Mouse (Mus musculus): Measurements from ENCODE around the gene Zfp423. TPM values are rescaled to one million over a fixed set of nuclear protein-coding genes. Genes with fewer than 3 reads are reported as not detected.

Gene Zfp423
- polyA plus RNA-seq, 1 experiment from 2014 or later, result 39.2 TPM

DNA sequence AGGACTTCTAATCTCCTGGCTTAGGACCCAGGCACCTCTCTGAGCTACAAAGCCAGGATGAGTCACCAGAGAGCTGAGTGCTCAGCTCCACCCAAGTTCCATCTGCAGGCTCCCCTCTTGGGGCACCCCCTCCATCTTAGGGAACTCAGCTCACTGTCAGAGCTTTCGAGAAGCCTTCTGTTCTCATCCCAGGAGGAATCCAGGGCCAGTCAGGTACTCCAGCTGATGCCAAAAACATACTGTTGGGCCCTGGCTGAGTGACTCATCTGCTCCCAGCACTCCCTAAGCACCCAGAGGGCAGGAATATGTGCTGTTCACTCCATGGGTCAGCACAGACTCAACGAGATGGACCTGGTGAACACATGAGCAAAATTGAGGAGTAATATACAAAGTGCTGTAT, 184.4 kb downstream of the Zfp423 start:
- H3K9ac ChIP-seq (ENCODE audit: low read length), result no peak overlapping the region
- no peaks in the 10 kb centered on the region for H3K27me3 ChIP-seq (ENCODE audit: control insufficient read depth, insufficient read depth, low read length)
- H3K27ac ChIP-seq (replicated peaks; ENCODE audit: low read depth, low read length), result no peak overlapping the region
- H3K4me2 ChIP-seq (ENCODE audit: low read depth, severe bottlenecking), result no peak overlapping the region
- no peak overlapping the region for H3K4me3 ChIP-seq (ENCODE audit: low read depth, low read length)
- DNase-seq (ENCODE audit: low spot score) (no peak), ATAC-seq (ENCODE audit: insufficient number of reproducible peaks, low FRiP score, low TSS enrichment, low read depth) (no peak)
- H3K4me1 ChIP-seq (ENCODE audit: control insufficient read depth, insufficient read depth, low read length), result peaks cover 5% of the 10 kb centered on the region
- H3K9me3 ChIP-seq (ENCODE audit: control insufficient read depth, low read length), result no peaks in the 10 kb centered on the region
- WGBS, result 87% methylated on average over 2 of the region's 2 CpGs
- H3K36me3 ChIP-seq (ENCODE audit: control insufficient read depth, insufficient read depth, low read length), result peaks cover 4% of the 10 kb centered on the region; the same call in 1 of the 2 replicates

- H3K36me3 ChIP-seq (ENCODE audit: control insufficient read depth, insufficient read depth, low read length), result no peaks in the 10 kb centered on the region; the same call in 1 of the 2 replicates
- 85% methylated on average over 14 of the region's 14 CpGs for WGBS
- H3K9ac ChIP-seq (ENCODE audit: low read length), result no peak overlapping the region
- H3K4me2 ChIP-seq (ENCODE audit: low read depth, severe bottlenecking), result no peak overlapping the region
- H3K27me3 ChIP-seq (ENCODE audit: control insufficient read depth, insufficient read depth, low read length), result no peaks in the 10 kb centered on the region
- H3K9me3 ChIP-seq (ENCODE audit: control insufficient read depth, low read length), result no peaks in the 10 kb centered on the region
- no peak overlapping the region for H3K4me3 ChIP-seq (ENCODE audit: low read depth, low read length)
- ATAC-seq (ENCODE audit: insufficient number of reproducible peaks, low FRiP score, low TSS enrichment, low read depth) (no peak), DNase-seq (ENCODE audit: low spot score) (no peak)
- peaks cover 5% of the 10 kb centered on the region for H3K4me1 ChIP-seq (ENCODE audit: control insufficient read depth, insufficient read depth, low read length)
- no peak overlapping the region for H3K27ac ChIP-seq (replicated peaks; ENCODE audit: low read depth, low read length)
Measured at GRCm38 (mm10) chr8:87772894-87773502, 186.4 kb downstream of the Zfp423 start.

DNA sequence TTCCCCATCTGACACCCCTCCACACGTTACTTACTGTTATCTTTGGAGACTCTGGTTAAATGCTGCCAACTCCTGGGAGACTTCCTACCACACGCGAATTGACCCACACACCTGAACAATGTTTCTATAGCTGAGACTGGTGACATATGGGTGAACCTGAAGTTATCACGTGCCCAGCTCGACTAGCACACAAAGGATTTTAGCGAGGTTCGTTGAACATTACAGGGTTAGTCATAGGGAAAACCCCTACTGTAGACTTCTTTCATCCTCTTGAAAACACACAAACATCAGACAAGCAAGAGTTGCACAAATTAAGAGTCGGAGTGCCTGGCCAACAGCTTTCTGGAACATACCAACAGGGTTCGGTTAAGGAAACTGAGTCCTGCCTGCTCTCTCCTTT, 191.5 kb downstream of the Zfp423 start:
- Histone ChIP-seq H3K9ac (ENCODE audit: low read length) (no peak overlapping the region), H3K4me1 (ENCODE audit: control insufficient read depth, insufficient read depth, low read length) (no peaks in the 10 kb centered on the region), H3K27ac (replicated peaks; ENCODE audit: low read depth, low read length) (no peak overlapping the region), H3K36me3 (ENCODE audit: control insufficient read depth, insufficient read depth, low read length) (no peaks in the 10 kb centered on the region; the same call in 1 of the 2 replicates), H3K4me3 (ENCODE audit: low read depth, low read length) (no peak overlapping the region), H3K4me2 (ENCODE audit: low read depth, severe bottlenecking) (no peak overlapping the region), H3K27me3 (ENCODE audit: control insufficient read depth, insufficient read depth, low read length) (no peaks in the 10 kb centered on the region), H3K9me3 (ENCODE audit: control insufficient read depth, low read length) (no peaks in the 10 kb centered on the region)
- ATAC-seq (ENCODE audit: insufficient number of reproducible peaks, low FRiP score, low TSS enrichment, low read depth), result no peak
- no peak for DNase-seq (ENCODE audit: low spot score)
- 92% methylated on average over 9 of the region's 9 CpGs for WGBS

GRCm38 (mm10) chr8:87765276-87765675, 194.1 kb downstream of the Zfp423 start:
- Histone ChIP-seq H3K4me3 (ENCODE audit: low read depth, low read length) (no peak overlapping the region), H3K36me3 (ENCODE audit: control insufficient read depth, insufficient read depth, low read length) (no peaks in the 10 kb centered on the region), H3K4me1 (ENCODE audit: control insufficient read depth, insufficient read depth, low read length) (no peaks in the 10 kb centered on the region), H3K27me3 (ENCODE audit: control insufficient read depth, insufficient read depth, low read length) (no peaks in the 10 kb centered on the region), H3K9ac (ENCODE audit: low read length) (no peak overlapping the region), H3K4me2 (ENCODE audit: low read depth, severe bottlenecking) (no peak overlapping the region), H3K27ac (replicated peaks; ENCODE audit: low read depth, low read length) (no peak overlapping the region), H3K9me3 (ENCODE audit: control insufficient read depth, low read length) (no peaks in the 10 kb centered on the region)
- ATAC-seq (ENCODE audit: insufficient number of reproducible peaks, low FRiP score, low TSS enrichment, low read depth), result no peak
- WGBS, result 85% methylated on average over 3 of the region's 3 CpGs
- no peak for DNase-seq (ENCODE audit: low spot score)

- H3K4me1 ChIP-seq (ENCODE audit: control insufficient read depth, insufficient read depth, low read length), result peaks cover 5% of the 10 kb centered on the region; the same call in 1 of the 2 replicates
- H3K9me3 ChIP-seq (ENCODE audit: control insufficient read depth, low read length), result no peaks in the 10 kb centered on the region
- no peaks in the 10 kb centered on the region for H3K27me3 ChIP-seq (ENCODE audit: control insufficient read depth, insufficient read depth, low read length)
- DNase-seq (ENCODE audit: low spot score) (no peak), ATAC-seq (ENCODE audit: insufficient number of reproducible peaks, low FRiP score, low TSS enrichment, low read depth) (no peak)
- no peak overlapping the region for H3K4me3 ChIP-seq (ENCODE audit: low read depth, low read length)
- H3K9ac ChIP-seq (ENCODE audit: low read length), result no peak overlapping the region
- WGBS, result 34% methylated on average over 8 of the region's 8 CpGs
- no peaks in the 10 kb centered on the region for H3K36me3 ChIP-seq (ENCODE audit: control insufficient read depth, insufficient read depth, low read length)
- no peak overlapping the region for H3K4me2 ChIP-seq (ENCODE audit: low read depth, severe bottlenecking)
- H3K27ac ChIP-seq (replicated peaks; ENCODE audit: low read depth, low read length), result no peak overlapping the region
Measured at GRCm38 (mm10) chr8:87758750-87759149, 200.6 kb downstream of the Zfp423 start.

DNA sequence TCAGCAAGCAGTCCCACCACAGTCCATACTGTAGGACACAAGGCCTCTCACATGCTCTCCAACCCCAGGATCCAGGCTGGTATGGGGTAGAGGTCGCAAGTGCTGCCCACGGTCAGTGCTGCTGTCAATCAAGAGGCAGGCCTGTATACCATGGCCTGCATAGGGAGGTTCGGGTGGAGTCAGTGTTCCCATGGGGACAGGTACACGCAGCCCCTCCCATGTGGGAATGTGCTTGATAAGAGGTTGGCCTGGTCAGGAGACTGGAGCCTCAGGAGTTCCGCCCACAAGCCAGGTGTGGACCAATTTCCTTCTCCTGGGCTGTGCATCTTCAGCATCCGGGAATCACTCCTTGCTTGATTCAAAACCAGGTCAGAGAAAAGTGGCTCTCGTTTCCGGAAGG, 204.5 kb downstream of the Zfp423 start:
- Histone ChIP-seq H3K9ac (ENCODE audit: low read length) (no peak overlapping the region), H3K4me2 (ENCODE audit: low read depth, severe bottlenecking) (no peak overlapping the region), H3K4me3 (ENCODE audit: low read depth, low read length) (no peak overlapping the region), H3K9me3 (ENCODE audit: control insufficient read depth, low read length) (no peaks in the 10 kb centered on the region), H3K27me3 (ENCODE audit: control insufficient read depth, insufficient read depth, low read length) (no peaks in the 10 kb centered on the region), H3K27ac (replicated peaks; ENCODE audit: low read depth, low read length) (no peak overlapping the region), H3K4me1 (ENCODE audit: control insufficient read depth, insufficient read depth, low read length) (peaks cover 29% of the 10 kb centered on the region), H3K36me3 (ENCODE audit: control insufficient read depth, insufficient read depth, low read length) (no peaks in the 10 kb centered on the region)
- DNase-seq (ENCODE audit: low spot score) (no peak), ATAC-seq (ENCODE audit: insufficient number of reproducible peaks, low FRiP score, low TSS enrichment, low read depth) (no peak)
- WGBS, result 84% methylated on average over 8 of the region's 8 CpGs

GRCm38 (mm10) chr8:87753636-87754035, 205.8 kb downstream of the Zfp423 start:
- ATAC-seq (ENCODE audit: insufficient number of reproducible peaks, low FRiP score, low TSS enrichment, low read depth), result no peak
- Histone ChIP-seq H3K9ac (ENCODE audit: low read length) (no peak overlapping the region), H3K9me3 (ENCODE audit: control insufficient read depth, low read length) (no peaks in the 10 kb centered on the region), H3K36me3 (ENCODE audit: control insufficient read depth, insufficient read depth, low read length) (no peaks in the 10 kb centered on the region), H3K4me3 (ENCODE audit: low read depth, low read length) (no peak overlapping the region), H3K4me1 (ENCODE audit: control insufficient read depth, insufficient read depth, low read length) (peaks cover 24% of the 10 kb centered on the region), H3K4me2 (ENCODE audit: low read depth, severe bottlenecking) (no peak overlapping the region), H3K27ac (replicated peaks; ENCODE audit: low read depth, low read length) (peak overlapping the region; percentile 18; the same call in 1 of the 2 replicates), H3K27me3 (ENCODE audit: control insufficient read depth, insufficient read depth, low read length) (no peaks in the 10 kb centered on the region)
- DNase-seq (ENCODE audit: low spot score), result no peak
- WGBS, result 70% methylated on average over 2 of the region's 2 CpGs

DNA sequence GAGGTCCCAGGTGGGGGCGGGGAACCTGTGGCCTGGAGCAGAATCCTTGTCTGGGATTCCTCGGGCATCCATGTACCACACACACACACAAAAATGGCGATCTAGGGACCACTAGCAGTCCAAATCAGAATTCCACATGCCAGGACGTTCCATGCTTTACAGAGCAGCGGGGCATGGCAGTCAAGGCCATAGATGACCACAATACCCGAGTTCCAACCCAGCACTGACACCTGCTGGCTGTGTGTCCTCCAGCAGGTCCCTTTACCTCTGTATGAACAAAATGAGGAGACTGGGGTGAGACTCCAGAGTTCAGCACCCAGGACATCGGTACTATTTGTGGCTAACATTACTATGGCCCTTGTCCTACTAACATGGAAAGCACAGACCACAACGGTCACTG, 206.2 kb downstream of the Zfp423 start:
- peaks cover 24% of the 10 kb centered on the region for H3K4me1 ChIP-seq (ENCODE audit: control insufficient read depth, insufficient read depth, low read length)
- ATAC-seq (ENCODE audit: insufficient number of reproducible peaks, low FRiP score, low TSS enrichment, low read depth) (0 out of 2 replicates have a peak, but pooled peaks have one; percentile 6), DNase-seq (ENCODE audit: low spot score) (peak; percentile 62)
- no peak overlapping the region for H3K9ac ChIP-seq (ENCODE audit: low read length)
- H3K36me3 ChIP-seq (ENCODE audit: control insufficient read depth, insufficient read depth, low read length), result no peaks in the 10 kb centered on the region
- H3K27me3 ChIP-seq (ENCODE audit: control insufficient read depth, insufficient read depth, low read length), result no peaks in the 10 kb centered on the region
- WGBS, result 43% methylated on average over 8 of the region's 8 CpGs
- no peak overlapping the region for H3K4me2 ChIP-seq (ENCODE audit: low read depth, severe bottlenecking)
- peak overlapping the region; percentile 18; the same call in 1 of the 2 replicates for H3K27ac ChIP-seq (replicated peaks; ENCODE audit: low read depth, low read length)
- no peaks in the 10 kb centered on the region for H3K9me3 ChIP-seq (ENCODE audit: control insufficient read depth, low read length)
- no peak overlapping the region for H3K4me3 ChIP-seq (ENCODE audit: low read depth, low read length)

GRCm38 (mm10) chr8:87752710-87753109, 206.7 kb downstream of the Zfp423 start:
- Histone ChIP-seq H3K4me3 (ENCODE audit: low read depth, low read length) (no peak overlapping the region), H3K27ac (replicated peaks; ENCODE audit: low read depth, low read length) (peak overlapping the region; percentile 18; the same call in 1 of the 2 replicates), H3K4me2 (ENCODE audit: low read depth, severe bottlenecking) (no peak overlapping the region), H3K9ac (ENCODE audit: low read length) (no peak overlapping the region), H3K9me3 (ENCODE audit: control insufficient read depth, low read length) (no peaks in the 10 kb centered on the region), H3K36me3 (ENCODE audit: control insufficient read depth, insufficient read depth, low read length) (no peaks in the 10 kb centered on the region), H3K4me1 (ENCODE audit: control insufficient read depth, insufficient read depth, low read length) (peaks cover 27% of the 10 kb centered on the region), H3K27me3 (ENCODE audit: control insufficient read depth, insufficient read depth, low read length) (no peaks in the 10 kb centered on the region)
- ATAC-seq (ENCODE audit: insufficient number of reproducible peaks, low FRiP score, low TSS enrichment, low read depth), result no peak
- peak; percentile 74 for DNase-seq (ENCODE audit: low spot score)
- WGBS, result 7% methylated on average over 13 of the region's 13 CpGs
